Comparison of ENCODE assay signal across 23 mouse cellular contexts in the genomic region with DNA sequence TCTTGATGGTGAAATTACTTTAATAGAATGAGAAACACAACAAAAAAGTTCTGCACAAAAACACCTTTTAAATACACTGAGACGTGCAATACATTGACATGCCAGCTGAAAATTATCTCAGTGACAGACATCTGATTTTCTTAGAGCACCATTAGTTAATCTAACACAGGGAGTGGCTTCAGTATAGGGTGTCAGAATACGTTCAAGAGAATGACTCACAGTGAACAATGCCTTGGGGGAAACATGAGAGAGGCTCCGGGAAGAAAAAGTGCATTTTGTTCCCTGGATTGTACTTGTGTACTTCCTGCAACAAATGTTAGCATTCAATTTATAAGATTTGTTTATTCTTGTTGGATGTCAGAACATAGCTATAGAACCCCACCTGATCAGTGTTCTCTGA.
DNase-seq lines count a peak whose midpoint lies in the region; ATAC-seq lines count a peak whose summit lies in the region.
"Had no signal": no experiment of that assay in that cellular context is flagged by ENCODE, and none has a peak within 500 bp of the region (broad histone marks: within the 10 kb centered on the region; RNA-seq: fewer than 3 reads in every experiment).

No protein-coding gene starts in this region.

- H3K36me3 ChIP-seq in forebrain, embryonic 16.5 days (ENCODE audit: control insufficient read depth, insufficient read depth): no peaks in the 10 kb centered on the region
- no peaks in the 10 kb centered on the region for H3K36me3 ChIP-seq in forebrain, embryonic 13.5 days (ENCODE audit: poor library complexity, severe bottlenecking)
- no peaks in the 10 kb centered on the region for H3K36me3 ChIP-seq in intestine, embryonic 15.5 days
- H3K36me3 ChIP-seq: embryonic facial prominence, embryonic 12.5 days; forebrain, embryonic 12.5 days; hindbrain, embryonic 12.5 days; hindbrain, embryonic 15.5 days had no signal

- no peak overlapping the region for H3K4me2 ChIP-seq in forebrain, embryonic 16.5 days (ENCODE audit: low read length)
- H3K4me2 ChIP-seq in forebrain, embryonic 13.5 days: no peak overlapping the region
- H3K4me2 ChIP-seq in intestine, embryonic 15.5 days (replicated peaks): no peak overlapping the region
- H3K4me2 ChIP-seq: embryonic facial prominence, embryonic 12.5 days; forebrain, embryonic 12.5 days; heart, embryonic 11.5 days; hindbrain, embryonic 12.5 days; hindbrain, embryonic 15.5 days had no signal

- H3K27me3 ChIP-seq in forebrain, embryonic 16.5 days (replicated peaks; ENCODE audit: control insufficient read depth, insufficient read depth, low read length): no peaks in the 10 kb centered on the region
- no peaks in the 10 kb centered on the region for H3K27me3 ChIP-seq in forebrain, embryonic 13.5 days
- no peaks in the 10 kb centered on the region for H3K27me3 ChIP-seq in intestine, embryonic 15.5 days (replicated peaks)
- H3K27me3 ChIP-seq: embryonic facial prominence, embryonic 12.5 days; forebrain, embryonic 12.5 days; hindbrain, embryonic 12.5 days; hindbrain, embryonic 15.5 days had no signal

- peak; percentile 70 for DNase-seq in 3T3-L1 (ENCODE audit: low read depth, low spot score)
- DNase-seq in brain, adult 2 months (ENCODE audit: low read depth, low spot score): peak; percentile 30
- DNase-seq in layer of hippocampus, postnatal 25 days (ENCODE audit: extremely low spot score in 1 of 2, low spot score in 1 of 2): no peak
- DNase-seq: adrenal gland, adult 8-10 months; adrenal gland, postnatal 25 days; cerebellum, adult 18-20 months; cerebellum, adult 9-10 months; cerebellum, postnatal 14 days; gastrocnemius, postnatal 10 days; gastrocnemius, postnatal 36 days; heart, adult 2 months; kidney, adult 11 months had no signal

- no peak overlapping the region for H3K9ac ChIP-seq in forebrain, embryonic 16.5 days (replicated peaks; ENCODE audit: low read depth, low read length)
- H3K9ac ChIP-seq in forebrain, embryonic 13.5 days: no peak overlapping the region
- no peak overlapping the region for H3K9ac ChIP-seq in intestine, embryonic 15.5 days
- H3K9ac ChIP-seq: embryonic facial prominence, embryonic 12.5 days; forebrain, embryonic 12.5 days; hindbrain, embryonic 12.5 days; hindbrain, embryonic 15.5 days had no signal

- WGBS in forebrain, embryonic 16.5 days: 41% methylated on average over 3 of the region's 3 CpGs
- 50% methylated on average over 3 of the region's 3 CpGs for WGBS in forebrain, embryonic 13.5 days
- 35% methylated on average over 3 of the region's 3 CpGs for WGBS in intestine, embryonic 15.5 days

- no peaks in the 10 kb centered on the region for H3K4me1 ChIP-seq in forebrain, embryonic 16.5 days (replicated peaks; ENCODE audit: control insufficient read depth, insufficient read depth, low read length)
- no peaks in the 10 kb centered on the region for H3K4me1 ChIP-seq in forebrain, embryonic 13.5 days
- no peaks in the 10 kb centered on the region for H3K4me1 ChIP-seq in intestine, embryonic 15.5 days (replicated peaks)
- H3K4me1 ChIP-seq: embryonic facial prominence, embryonic 12.5 days; forebrain, embryonic 12.5 days; hindbrain, embryonic 15.5 days had no signal

- no peaks in the 10 kb centered on the region for H3K9me3 ChIP-seq in forebrain, embryonic 16.5 days (ENCODE audit: control insufficient read depth, low read length)
- no peaks in the 10 kb centered on the region for H3K9me3 ChIP-seq in forebrain, embryonic 13.5 days (replicated peaks)
- H3K9me3 ChIP-seq in intestine, embryonic 15.5 days: no peaks in the 10 kb centered on the region
- H3K9me3 ChIP-seq: embryonic facial prominence, embryonic 12.5 days; forebrain, embryonic 12.5 days; hindbrain, embryonic 12.5 days; hindbrain, embryonic 15.5 days had no signal

- H3K27ac ChIP-seq in forebrain, embryonic 16.5 days (ENCODE audit: low read length): no peak overlapping the region
- H3K27ac ChIP-seq in forebrain, embryonic 13.5 days: no peak overlapping the region
- no peak overlapping the region for H3K27ac ChIP-seq in intestine, embryonic 15.5 days
- H3K27ac ChIP-seq: embryonic facial prominence, embryonic 12.5 days; forebrain, embryonic 12.5 days; heart, adult 2 months; hindbrain, embryonic 12.5 days; hindbrain, embryonic 15.5 days had no signal

- ATAC-seq in forebrain, embryonic 16.5 days: 0 out of 2 replicates have a peak, but pooled peaks have one; percentile 47
- no peak for ATAC-seq in forebrain, embryonic 13.5 days
- no peak for ATAC-seq in intestine, embryonic 15.5 days
- ATAC-seq: activated CD4-positive, CD25-positive, alpha-beta regulatory T cell, adult 4 months; CD4-positive, CD25-positive, alpha-beta regulatory T cell, adult 4 months had no signal

- H3K4me3 ChIP-seq in forebrain, embryonic 16.5 days (replicated peaks; ENCODE audit: low read length): no peak overlapping the region
- no peak overlapping the region for H3K4me3 ChIP-seq in forebrain, embryonic 13.5 days
- H3K4me3 ChIP-seq in intestine, embryonic 15.5 days (replicated peaks): no peak overlapping the region
- H3K4me3 ChIP-seq: embryonic facial prominence, embryonic 12.5 days; erythroblast, embryonic 14.5 days; forebrain, embryonic 12.5 days; heart, adult 2 months; hindbrain, embryonic 12.5 days; hindbrain, embryonic 15.5 days had no signal

Comparison
In these comparisons a context has a peak if more than half of its experiments do, and no peak if none do; other contexts are left out.
1. DNase-seq: peak in 3T3-L1 (single experiment) and brain, adult 2 months (single experiment); none in layer of hippocampus, postnatal 25 days (0 of 2).